Mouse (Mus musculus): ENCODE measurements around the gene 1700016D06Rik. TPM values are rescaled to one million over a fixed set of nuclear protein-coding genes. Genes with fewer than 3 reads are reported as not detected.
"Not testable (repeated sequence)": the region's sequence is repeated elsewhere in the genome, so short reads cannot be mapped to it uniquely, and the experiment has no call there.

Gene 1700016D06Rik
- polyA plus RNA-seq, 1 experiment from 2014 or later: not detected

DNA sequence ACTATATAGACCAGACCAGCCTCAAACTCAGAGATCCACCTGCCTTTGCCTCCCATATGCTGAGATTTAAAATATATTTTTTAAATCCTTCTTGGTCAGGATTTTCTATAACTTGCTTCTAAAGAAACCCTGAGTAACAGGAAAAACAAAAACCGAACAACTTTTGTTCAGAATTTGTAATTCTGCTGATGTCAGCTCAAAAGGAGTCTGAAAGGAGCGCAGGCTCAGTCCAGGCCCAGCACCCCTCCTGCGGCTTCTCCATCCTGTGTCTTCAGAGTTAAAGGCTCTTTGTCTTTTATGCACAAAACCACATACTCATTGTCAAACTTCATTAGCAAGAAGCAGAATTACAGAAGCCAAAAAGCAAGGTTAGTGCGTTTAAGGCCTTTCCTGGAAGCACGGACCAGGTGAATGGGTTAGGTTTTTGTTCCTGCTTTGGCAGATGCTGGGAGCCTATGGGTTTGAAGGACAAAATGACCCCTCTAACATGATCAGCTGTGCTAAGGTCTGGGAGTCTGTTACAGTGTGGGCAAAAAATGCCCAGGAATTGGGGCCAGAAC is 1.3 kb downstream of the 1700016D06Rik start:
- ATAC-seq: no peak
- H3K4me3 ChIP-seq: no peak overlapping the region
- H3K9ac ChIP-seq: no peak overlapping the region
- WGBS: 74% methylated on average over 5 of the region's 5 CpGs
- peaks cover 4% of the 10 kb centered on the region; the same call in 1 of the 2 replicates for H3K4me1 ChIP-seq
- H3K27me3 ChIP-seq: no peaks in the 10 kb centered on the region
- H3K27ac ChIP-seq: no peak overlapping the region
- no peak overlapping the region for H3K4me2 ChIP-seq
- H3K36me3 ChIP-seq (ENCODE audit: poor library complexity, severe bottlenecking): no peaks in the 10 kb centered on the region
- no peaks in the 10 kb centered on the region for H3K9me3 ChIP-seq (replicated peaks)

DNA sequence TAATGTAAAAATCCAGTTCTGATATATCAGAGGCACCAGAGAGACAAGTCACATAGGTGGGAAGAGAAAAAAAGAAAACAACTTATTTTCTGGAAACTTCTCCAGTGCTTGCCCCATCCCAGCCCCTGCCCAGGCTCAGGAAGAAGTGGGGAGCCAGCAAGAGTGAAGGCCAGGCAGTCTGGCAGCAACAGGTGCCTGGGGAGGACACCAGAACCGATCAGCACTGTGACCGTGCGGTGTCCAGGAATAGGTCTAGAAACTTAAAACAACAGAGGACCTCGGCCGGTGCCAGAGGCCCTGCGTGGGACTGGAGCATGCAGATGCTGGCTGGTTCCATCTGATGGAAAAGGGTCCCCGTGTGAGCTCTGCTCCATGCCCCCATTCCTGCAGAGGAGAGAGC is 3.4 kb downstream of the 1700016D06Rik start:
- Histone ChIP-seq H3K36me3 (ENCODE audit: poor library complexity, severe bottlenecking) (no peaks in the 10 kb centered on the region), H3K9ac (no peak overlapping the region), H3K4me3 (no peak overlapping the region), H3K4me2 (no peak overlapping the region), H3K9me3 (replicated peaks) (no peaks in the 10 kb centered on the region), H3K27ac (no peak overlapping the region), H3K27me3 (no peaks in the 10 kb centered on the region), H3K4me1 (peaks cover 4% of the 10 kb centered on the region; the same call in 1 of the 2 replicates)
- 86% methylated on average over 7 of the region's 7 CpGs for WGBS
- ATAC-seq: no peak

DNA sequence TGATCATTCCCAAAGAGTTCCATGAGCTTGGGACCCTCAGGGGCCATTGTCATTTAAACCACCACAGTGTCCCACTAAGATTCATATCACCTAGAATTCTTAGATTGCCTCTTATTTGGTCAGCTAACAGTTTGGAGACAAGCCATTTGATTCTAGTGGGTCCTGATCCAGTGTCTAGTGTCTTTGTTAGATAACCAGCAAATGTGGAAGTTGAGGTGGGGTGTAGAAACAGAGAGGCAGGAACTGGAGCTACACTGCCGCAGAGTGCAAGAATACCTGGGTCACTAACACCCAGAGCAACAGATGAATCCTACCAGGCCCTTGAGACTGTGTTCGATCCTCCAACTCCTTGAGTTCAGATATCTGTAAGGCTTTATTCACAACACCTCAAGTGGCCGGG is 4.7 kb downstream of the 1700016D06Rik start:
- H3K27me3 ChIP-seq: no peaks in the 10 kb centered on the region
- WGBS: 90% methylated on average over 3 of the region's 3 CpGs
- H3K36me3 ChIP-seq (ENCODE audit: poor library complexity, severe bottlenecking): no peaks in the 10 kb centered on the region

DNA sequence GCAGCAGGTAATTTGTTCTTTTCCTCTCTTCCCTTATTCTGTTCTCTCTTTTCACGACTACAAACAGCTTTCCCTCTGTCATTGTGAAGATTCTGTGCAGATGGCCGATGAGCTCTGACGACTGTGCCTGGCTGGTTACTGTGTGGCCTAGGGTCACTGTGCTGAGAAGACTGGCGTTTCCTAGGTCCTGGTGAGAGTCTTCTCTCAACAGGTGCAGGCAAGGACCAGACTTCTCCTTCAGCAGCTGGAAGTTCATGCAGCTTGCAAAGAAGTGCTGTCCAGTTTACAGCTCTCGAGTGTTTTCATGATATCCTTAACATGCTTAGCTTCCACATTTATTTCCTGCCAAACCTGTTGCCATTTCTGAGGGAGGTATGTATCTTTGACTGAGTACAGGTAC is 6.9 kb downstream of the 1700016D06Rik start:
- H3K4me2 ChIP-seq: no peak overlapping the region
- H3K27ac ChIP-seq: no peak overlapping the region
- no peaks in the 10 kb centered on the region for H3K36me3 ChIP-seq (ENCODE audit: poor library complexity, severe bottlenecking)
- H3K4me1 ChIP-seq: no peaks in the 10 kb centered on the region
- H3K9me3 ChIP-seq (replicated peaks): no peaks in the 10 kb centered on the region
- 77% methylated on average over 5 of the region's 5 CpGs for WGBS
- no peak overlapping the region for H3K9ac ChIP-seq
- H3K27me3 ChIP-seq: no peaks in the 10 kb centered on the region
- no peak overlapping the region for H3K4me3 ChIP-seq
- ATAC-seq: no peak

More for the DNA sequence above, 4.7 kb downstream of the 1700016D06Rik start:
- H3K4me1 ChIP-seq: peaks cover 4% of the 10 kb centered on the region; the same call in 1 of the 2 replicates
- no peak overlapping the region for H3K9ac ChIP-seq
- H3K27ac ChIP-seq: no peak overlapping the region
- H3K4me2 ChIP-seq: no peak overlapping the region
- H3K4me3 ChIP-seq: no peak overlapping the region
- no peaks in the 10 kb centered on the region for H3K9me3 ChIP-seq (replicated peaks)
- ATAC-seq: no peak

DNA sequence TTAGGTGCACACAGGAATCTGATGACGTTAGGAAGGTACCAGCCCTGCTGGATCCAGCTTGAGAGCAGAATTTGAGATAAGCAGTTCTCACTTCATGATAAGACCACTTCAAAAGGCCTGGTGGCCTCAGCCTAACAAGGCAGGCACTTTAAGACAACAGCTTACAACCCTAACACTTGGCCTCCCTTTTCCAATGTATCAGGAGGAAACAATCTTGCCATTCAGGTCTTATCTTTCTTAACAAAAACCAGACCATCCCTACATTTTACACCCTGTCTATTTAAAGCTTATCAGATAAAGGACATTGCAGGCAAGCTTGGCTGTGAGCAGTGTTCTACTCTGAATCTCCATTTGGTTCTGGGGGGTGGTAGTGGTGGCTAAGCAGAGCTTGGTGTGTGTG is 8.4 kb downstream of the 1700016D06Rik start:
- H3K4me1 ChIP-seq: no peaks in the 10 kb centered on the region
- H3K9ac ChIP-seq: no peak overlapping the region
- no peak overlapping the region for H3K4me3 ChIP-seq
- H3K27ac ChIP-seq: no peak overlapping the region
- no peak overlapping the region for H3K4me2 ChIP-seq
- WGBS: 92% methylated on average over 1 of the region's 1 CpGs
- no peak for ATAC-seq
- H3K36me3 ChIP-seq (ENCODE audit: poor library complexity, severe bottlenecking): no peaks in the 10 kb centered on the region
- H3K9me3 ChIP-seq (replicated peaks): no peaks in the 10 kb centered on the region
- no peaks in the 10 kb centered on the region for H3K27me3 ChIP-seq

DNA sequence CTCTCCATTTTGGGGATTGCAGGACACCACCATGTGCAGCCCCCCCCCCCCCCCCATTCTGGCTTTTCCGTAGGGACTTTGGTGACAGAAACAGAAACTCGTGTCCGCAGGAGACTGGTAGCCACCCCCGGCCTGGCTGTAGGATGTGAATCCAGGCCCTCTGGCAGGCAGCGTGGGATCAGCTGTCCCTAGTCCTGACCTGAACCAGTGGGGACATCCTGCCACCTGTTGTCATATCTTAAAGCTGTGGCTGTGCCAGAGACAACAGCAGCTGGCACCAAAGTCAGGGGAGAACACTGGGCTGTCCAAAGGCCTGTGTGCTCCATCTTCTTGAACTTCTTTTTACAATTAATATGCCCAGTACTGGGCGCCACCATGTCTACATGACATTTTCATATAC is 9.1 kb downstream of the 1700016D06Rik start:
- Histone ChIP-seq H3K27me3 (no peaks in the 10 kb centered on the region), H3K9me3 (replicated peaks) (no peaks in the 10 kb centered on the region), H3K9ac (no peak overlapping the region), H3K4me2 (no peak overlapping the region), H3K4me3 (no peak overlapping the region), H3K27ac (no peak overlapping the region), H3K36me3 (ENCODE audit: poor library complexity, severe bottlenecking) (no peaks in the 10 kb centered on the region), H3K4me1 (no peaks in the 10 kb centered on the region)
- no peak for ATAC-seq
- 87% methylated on average over 6 of the region's 6 CpGs for WGBS

DNA sequence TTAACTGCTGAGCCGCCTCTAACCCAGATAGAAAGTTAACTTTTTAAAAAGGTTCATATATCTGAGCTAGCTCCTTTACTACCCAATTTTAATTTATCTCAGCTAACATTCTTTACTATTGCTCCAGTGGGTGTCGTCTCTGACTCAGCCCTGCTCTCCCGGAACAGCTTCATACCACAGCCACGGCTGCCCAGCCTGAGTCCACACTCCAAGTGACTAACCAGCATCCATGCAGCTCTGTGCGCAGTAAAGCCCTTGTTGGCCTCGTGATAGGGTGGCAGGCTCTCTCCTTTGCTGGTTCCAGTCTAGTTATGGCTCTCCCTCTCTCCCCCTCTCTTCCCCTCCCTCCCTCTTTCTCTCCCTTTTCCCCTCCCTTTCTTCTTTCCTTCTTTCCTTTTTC is 9.6 kb downstream of the 1700016D06Rik start:
- Histone ChIP-seq H3K9ac (no peak overlapping the region), H3K4me3 (no peak overlapping the region), H3K4me1 (no peaks in the 10 kb centered on the region), H3K27me3 (no peaks in the 10 kb centered on the region), H3K4me2 (no peak overlapping the region), H3K27ac (no peak overlapping the region), H3K9me3 (replicated peaks) (no peaks in the 10 kb centered on the region), H3K36me3 (ENCODE audit: poor library complexity, severe bottlenecking) (no peaks in the 10 kb centered on the region)
- WGBS: 91% methylated on average over 6 of the region's 6 CpGs
- no peak for ATAC-seq

DNA sequence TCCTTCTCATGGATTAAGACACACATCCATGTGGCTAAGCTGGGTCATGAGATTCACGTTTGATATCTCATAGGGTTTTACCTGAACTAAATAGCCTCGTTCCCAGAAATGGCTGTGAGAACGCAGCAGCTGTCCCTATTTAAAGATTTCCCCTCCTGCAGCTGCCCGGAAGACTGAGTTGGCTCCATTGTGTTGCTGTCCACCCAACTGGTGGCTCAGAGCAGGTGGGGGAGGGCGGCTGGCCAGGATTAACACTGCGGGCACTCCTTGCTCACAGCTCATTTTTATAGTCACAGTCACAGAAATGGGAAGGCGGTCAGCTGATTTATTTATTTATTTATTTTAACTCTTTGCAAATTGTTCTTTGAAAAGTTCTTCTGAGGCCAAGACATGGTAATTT is 10.9 kb downstream of the 1700016D06Rik start:
- Histone ChIP-seq H3K27ac (no peak overlapping the region), H3K4me2 (no peak overlapping the region), H3K4me1 (no peaks in the 10 kb centered on the region), H3K4me3 (no peak overlapping the region), H3K27me3 (no peaks in the 10 kb centered on the region), H3K9me3 (replicated peaks) (no peaks in the 10 kb centered on the region), H3K9ac (no peak overlapping the region), H3K36me3 (ENCODE audit: poor library complexity, severe bottlenecking) (no peaks in the 10 kb centered on the region)
- no peak for ATAC-seq
- WGBS: 37% methylated on average over 7 of the region's 7 CpGs

DNA sequence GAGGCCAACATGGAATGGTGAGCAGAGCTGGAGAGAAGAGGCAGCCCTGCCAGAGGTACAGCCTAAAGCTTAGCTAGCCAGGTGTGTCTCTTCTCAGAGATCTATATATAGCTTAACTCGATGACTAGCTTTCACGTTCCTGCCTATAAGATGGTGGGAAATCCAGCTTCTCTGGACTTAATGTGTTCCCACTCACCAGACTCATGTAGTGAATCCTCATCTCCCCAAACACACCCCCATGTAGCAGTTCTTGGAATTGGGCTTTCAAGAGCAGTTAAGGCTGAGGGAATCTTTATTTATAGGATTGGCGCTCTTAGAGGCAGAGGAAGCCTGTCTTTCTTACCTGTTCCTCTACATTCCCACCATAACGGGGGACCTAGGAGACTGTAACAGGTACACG is 13.6 kb downstream of the 1700016D06Rik start:
- 92% methylated on average over 5 of the region's 5 CpGs for WGBS
- Histone ChIP-seq H3K9me3 (replicated peaks) (no peaks in the 10 kb centered on the region), H3K4me1 (no peaks in the 10 kb centered on the region), H3K4me2 (no peak overlapping the region), H3K4me3 (no peak overlapping the region), H3K36me3 (ENCODE audit: poor library complexity, severe bottlenecking) (no peaks in the 10 kb centered on the region), H3K27ac (no peak overlapping the region), H3K9ac (no peak overlapping the region), H3K27me3 (no peaks in the 10 kb centered on the region)
- ATAC-seq: no peak

DNA sequence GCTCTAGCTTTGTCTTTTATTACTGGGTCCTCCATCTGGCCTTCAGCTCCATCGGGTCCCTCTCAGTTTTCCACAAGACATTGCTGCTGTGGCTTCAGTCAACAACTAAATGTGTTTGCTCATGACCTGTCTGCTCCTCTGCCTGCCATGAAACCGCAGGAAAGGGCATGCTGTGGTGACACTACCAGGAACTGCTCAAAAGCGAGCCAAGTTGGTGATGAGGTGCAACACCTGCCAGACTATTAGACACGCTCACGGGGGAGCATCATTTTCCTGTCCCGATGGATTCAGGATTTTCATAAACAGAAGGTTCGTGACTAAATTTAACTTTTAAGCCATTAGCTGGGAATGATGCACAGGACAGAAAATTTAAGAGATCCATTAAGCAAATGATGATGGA is 16.3 kb downstream of the 1700016D06Rik start:
- no peak for ATAC-seq
- no peak overlapping the region for H3K4me2 ChIP-seq
- no peak overlapping the region for H3K4me3 ChIP-seq
- H3K27ac ChIP-seq: no peak overlapping the region
- H3K9ac ChIP-seq: no peak overlapping the region
- no peaks in the 10 kb centered on the region for H3K9me3 ChIP-seq (replicated peaks)
- 92% methylated on average over 7 of the region's 7 CpGs for WGBS
- H3K27me3 ChIP-seq: no peaks in the 10 kb centered on the region
- H3K4me1 ChIP-seq: no peaks in the 10 kb centered on the region
- no peaks in the 10 kb centered on the region for H3K36me3 ChIP-seq (ENCODE audit: poor library complexity, severe bottlenecking)

DNA sequence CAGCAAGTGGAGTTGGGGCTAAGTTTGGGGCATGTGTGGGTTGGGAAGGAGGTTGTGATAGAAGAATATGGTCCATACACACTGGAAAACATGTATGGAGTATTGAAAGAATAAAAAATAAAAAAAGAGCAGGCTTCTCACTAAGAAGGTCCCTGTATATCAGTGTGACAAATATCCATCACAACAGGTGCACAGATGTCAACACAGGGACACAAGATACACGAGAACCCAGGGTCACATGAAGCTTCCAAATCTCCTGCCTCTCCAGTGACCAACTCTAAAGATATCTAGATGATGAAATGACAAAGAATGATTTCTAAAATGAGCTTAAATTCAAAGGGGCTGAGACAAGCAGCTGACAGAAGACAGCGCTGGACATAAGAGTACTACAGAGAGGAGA is 32.6 kb downstream of the 1700016D06Rik start:
- Histone ChIP-seq H3K4me1 (0 out of 2 replicates have a peak, but pooled peaks cover 4% of the 10 kb centered on the region), H3K9me3 (replicated peaks) (no peaks in the 10 kb centered on the region), H3K27me3 (no peaks in the 10 kb centered on the region), H3K4me3 (no peak overlapping the region), H3K9ac (no peak overlapping the region), H3K4me2 (no peak overlapping the region), H3K27ac (no peak overlapping the region), H3K36me3 (ENCODE audit: poor library complexity, severe bottlenecking) (no peaks in the 10 kb centered on the region)
- no peak for ATAC-seq
- 62% methylated on average over 2 of the region's 2 CpGs for WGBS

DNA sequence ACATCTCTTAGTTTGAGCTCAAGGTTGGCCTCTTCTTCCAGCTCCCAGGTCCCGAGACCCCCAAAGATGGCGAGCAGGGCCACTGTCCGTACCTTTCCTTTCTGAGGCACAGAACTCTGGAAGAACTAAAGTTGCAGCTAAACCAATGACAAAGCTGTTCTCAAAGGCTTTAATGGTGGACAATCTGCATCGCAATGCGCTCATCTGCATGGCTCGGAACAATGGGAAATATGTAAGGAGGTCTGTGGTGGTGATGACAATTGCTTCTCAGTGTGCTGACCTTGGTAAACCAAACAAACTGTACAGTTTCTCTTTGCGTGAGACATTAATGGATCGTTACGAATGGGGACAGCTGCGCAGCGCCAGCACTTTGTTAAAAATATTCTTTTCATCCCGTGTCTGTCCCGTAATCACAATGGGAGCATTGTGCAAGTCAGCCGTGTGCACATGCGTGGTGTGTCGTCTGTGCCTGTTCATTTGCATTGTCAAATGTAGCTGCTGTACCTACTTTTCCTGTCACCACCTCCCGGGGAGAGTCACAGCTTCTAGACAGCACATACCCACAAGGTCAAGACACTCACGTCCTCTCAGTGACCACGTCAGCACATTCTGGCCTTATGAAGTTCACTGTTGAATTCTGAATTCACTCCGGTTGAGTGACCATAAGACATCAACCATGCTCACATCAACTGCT is 34.7 kb downstream of the 1700016D06Rik start:
- not testable (repeated sequence) for H3K4me3 ChIP-seq; H3K36me3 ChIP-seq (ENCODE audit: poor library complexity, severe bottlenecking); H3K4me1 ChIP-seq; H3K9me3 ChIP-seq (replicated peaks); H3K27ac ChIP-seq; H3K9ac ChIP-seq; H3K4me2 ChIP-seq; H3K27me3 ChIP-seq
- ATAC-seq: peak; percentile 45; the same call in 1 of the 2 replicates
- WGBS: 73% methylated on average over 20 of the region's 20 CpGs

DNA sequence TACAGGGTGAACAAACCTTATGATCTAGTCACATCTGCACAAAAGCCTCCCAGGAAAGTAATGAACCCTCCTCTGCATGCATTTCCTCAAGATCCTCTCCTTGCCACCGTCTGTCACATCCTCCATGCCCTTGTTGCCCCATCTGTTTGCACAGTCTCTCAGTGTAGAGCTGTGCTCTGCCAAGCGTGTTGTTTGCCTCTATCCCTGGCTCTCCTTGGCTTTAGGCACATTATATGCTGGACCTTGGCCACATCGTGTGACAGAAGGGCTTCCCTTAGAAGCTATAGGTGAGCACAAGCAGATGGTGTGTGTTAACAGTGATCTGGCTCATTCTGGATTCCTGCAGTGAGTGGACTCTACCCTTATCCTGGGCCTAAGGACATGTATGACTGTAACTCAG is 38.9 kb downstream of the 1700016D06Rik start:
- Histone ChIP-seq H3K36me3 (ENCODE audit: poor library complexity, severe bottlenecking) (no peaks in the 10 kb centered on the region), H3K4me3 (no peak overlapping the region), H3K4me1 (0 out of 2 replicates have a peak, but pooled peaks cover 4% of the 10 kb centered on the region), H3K27ac (no peak overlapping the region), H3K27me3 (no peaks in the 10 kb centered on the region), H3K9me3 (replicated peaks) (no peaks in the 10 kb centered on the region), H3K4me2 (no peak overlapping the region), H3K9ac (no peak overlapping the region)
- 74% methylated on average over 3 of the region's 3 CpGs for WGBS
- no peak for ATAC-seq
